Mouse (Mus musculus): Measurements from ENCODE around the gene Mif4gd. TPM values are rescaled to one million over a fixed set of nuclear protein-coding genes. Genes with fewer than 3 reads are reported as not detected.

Gene Mif4gd
- polyA plus RNA-seq (2012; rRNA removed) = 49.4 and 108 TPM in 2 replicates

- Histone ChIP-seq H3K36me3 (ENCODE audit: control insufficient read depth, insufficient read depth, low read length) (peaks cover 27% of the 10 kb centered on the region), H3K4me3 (ENCODE audit: low read depth, low read length) (peak within 1 kb of the TSS; percentile 65), H3K4me1 (ENCODE audit: control insufficient read depth, insufficient read depth, insufficient read length, low read length) (peaks cover 11% of the 10 kb centered on the region), H3K27ac (ENCODE audit: insufficient read depth, low read depth, low read length) (peak within 1 kb of the TSS; percentile 84), H3K27me3 (ENCODE audit: control insufficient read depth, insufficient read depth, low read length) (no peaks in the 10 kb centered on the region)
- TF ChIP-seq CTCF (IDR thresholded peaks at IDR 0.05; ENCODE audit: extremely low read depth, insufficient read length, insufficient replicate concordance, low read depth, low read length) (peak; percentile 59), POLR2A (IDR thresholded peaks at IDR 0.05; ENCODE audit: low read depth, low read length) (peak; percentile 79)
- 1% methylated on average over 79 of the region's 80 CpGs for WGBS
Observed at GRCm38 (mm10) chr11:115612410-115613137, at the start of gene Mif4gd. Gene Mif4gd, minus strand, starts transcription at chr11:115612969.

- no peak overlapping the region for H3K27ac ChIP-seq (ENCODE audit: insufficient read depth, low read depth, low read length)
- no peaks in the 10 kb centered on the region for H3K27me3 ChIP-seq (ENCODE audit: control insufficient read depth, insufficient read depth, low read length)
- no peaks in the 10 kb centered on the region; the same call in 1 of the 2 replicates for H3K4me1 ChIP-seq (ENCODE audit: control insufficient read depth, insufficient read depth, insufficient read length, low read length)
- H3K4me3 ChIP-seq (ENCODE audit: low read depth, low read length) = no peak overlapping the region
- 82% methylated on average over 4 of the region's 4 CpGs for WGBS
- TF ChIP-seq POLR2A (IDR thresholded peaks at IDR 0.05; ENCODE audit: low read depth, low read length) (no peak), CTCF (IDR thresholded peaks at IDR 0.05; ENCODE audit: extremely low read depth, insufficient read length, insufficient replicate concordance, low read depth, low read length) (no peak)
- H3K36me3 ChIP-seq (ENCODE audit: control insufficient read depth, insufficient read depth, low read length) = peaks cover 5% of the 10 kb centered on the region
Observed at GRCm38 (mm10) chr11:115660376-115660775, 47.6 kb upstream of the Mif4gd start.

GRCm38 (mm10) chr11:115658521-115658920 lies 45.8 kb upstream of the Mif4gd start:
- H3K36me3 ChIP-seq (ENCODE audit: control insufficient read depth, insufficient read depth, low read length) = peaks cover 16% of the 10 kb centered on the region
- 66% methylated on average over 6 of the region's 6 CpGs for WGBS
- H3K4me1 ChIP-seq (ENCODE audit: control insufficient read depth, insufficient read depth, insufficient read length, low read length) = no peaks in the 10 kb centered on the region
- TF ChIP-seq POLR2A (IDR thresholded peaks at IDR 0.05; ENCODE audit: low read depth, low read length) (no peak), CTCF (IDR thresholded peaks at IDR 0.05; ENCODE audit: extremely low read depth, insufficient read length, insufficient replicate concordance, low read depth, low read length) (no peak)
- no peak overlapping the region for H3K27ac ChIP-seq (ENCODE audit: insufficient read depth, low read depth, low read length)
- no peak overlapping the region for H3K4me3 ChIP-seq (ENCODE audit: low read depth, low read length)
- H3K27me3 ChIP-seq (ENCODE audit: control insufficient read depth, insufficient read depth, low read length) = no peaks in the 10 kb centered on the region

GRCm38 (mm10) chr11:115654128-115654527 lies 41.4 kb upstream of the Mif4gd start:
- Histone ChIP-seq H3K27ac (ENCODE audit: insufficient read depth, low read depth, low read length) (no peak overlapping the region), H3K4me1 (ENCODE audit: control insufficient read depth, insufficient read depth, insufficient read length, low read length) (no peaks in the 10 kb centered on the region), H3K27me3 (ENCODE audit: control insufficient read depth, insufficient read depth, low read length) (no peaks in the 10 kb centered on the region), H3K4me3 (ENCODE audit: low read depth, low read length) (no peak overlapping the region), H3K36me3 (ENCODE audit: control insufficient read depth, insufficient read depth, low read length) (peaks cover 26% of the 10 kb centered on the region)
- WGBS = 63% methylated on average over 2 of the region's 2 CpGs
- TF ChIP-seq POLR2A (IDR thresholded peaks at IDR 0.05; ENCODE audit: low read depth, low read length) (no peak), CTCF (IDR thresholded peaks at IDR 0.05; ENCODE audit: extremely low read depth, insufficient read length, insufficient replicate concordance, low read depth, low read length) (no peak)

GRCm38 (mm10) chr11:115653194-115653593 lies 40.4 kb upstream of the Mif4gd start:
- TF ChIP-seq POLR2A (IDR thresholded peaks at IDR 0.05; ENCODE audit: low read depth, low read length) (no peak), CTCF (IDR thresholded peaks at IDR 0.05; ENCODE audit: extremely low read depth, insufficient read length, insufficient replicate concordance, low read depth, low read length) (no peak)
- Histone ChIP-seq H3K36me3 (ENCODE audit: control insufficient read depth, insufficient read depth, low read length) (peaks cover 30% of the 10 kb centered on the region), H3K4me3 (ENCODE audit: low read depth, low read length) (no peak overlapping the region), H3K27me3 (ENCODE audit: control insufficient read depth, insufficient read depth, low read length) (no peaks in the 10 kb centered on the region), H3K4me1 (ENCODE audit: control insufficient read depth, insufficient read depth, insufficient read length, low read length) (no peaks in the 10 kb centered on the region), H3K27ac (ENCODE audit: insufficient read depth, low read depth, low read length) (0 out of 2 replicates have a peak overlapping the region, but pooled peaks have one; percentile 6)
- 84% methylated on average over 3 of the region's 3 CpGs for WGBS

GRCm38 (mm10) chr11:115651680-115652079 lies 38.9 kb upstream of the Mif4gd start:
- WGBS = 87% methylated on average over 3 of the region's 3 CpGs
- Histone ChIP-seq H3K4me3 (ENCODE audit: low read depth, low read length) (no peak overlapping the region), H3K27ac (ENCODE audit: insufficient read depth, low read depth, low read length) (no peak overlapping the region), H3K27me3 (ENCODE audit: control insufficient read depth, insufficient read depth, low read length) (no peaks in the 10 kb centered on the region), H3K4me1 (ENCODE audit: control insufficient read depth, insufficient read depth, insufficient read length, low read length) (no peaks in the 10 kb centered on the region), H3K36me3 (ENCODE audit: control insufficient read depth, insufficient read depth, low read length) (peaks cover 39% of the 10 kb centered on the region)
- TF ChIP-seq CTCF (IDR thresholded peaks at IDR 0.05; ENCODE audit: extremely low read depth, insufficient read length, insufficient replicate concordance, low read depth, low read length) (no peak), POLR2A (IDR thresholded peaks at IDR 0.05; ENCODE audit: low read depth, low read length) (no peak)

GRCm38 (mm10) chr11:115649706-115650105 lies 36.9 kb upstream of the Mif4gd start:
- TF ChIP-seq CTCF (IDR thresholded peaks at IDR 0.05; ENCODE audit: extremely low read depth, insufficient read length, insufficient replicate concordance, low read depth, low read length) (no peak), POLR2A (IDR thresholded peaks at IDR 0.05; ENCODE audit: low read depth, low read length) (no peak)
- no peak overlapping the region for H3K27ac ChIP-seq (ENCODE audit: insufficient read depth, low read depth, low read length)
- no peak overlapping the region for H3K4me3 ChIP-seq (ENCODE audit: low read depth, low read length)
- peaks cover 47% of the 10 kb centered on the region for H3K36me3 ChIP-seq (ENCODE audit: control insufficient read depth, insufficient read depth, low read length)
- WGBS = 75% methylated on average over 10 of the region's 10 CpGs
- no peaks in the 10 kb centered on the region for H3K27me3 ChIP-seq (ENCODE audit: control insufficient read depth, insufficient read depth, low read length)
- no peaks in the 10 kb centered on the region for H3K4me1 ChIP-seq (ENCODE audit: control insufficient read depth, insufficient read depth, insufficient read length, low read length)
